8 mouse cellular contexts compared by ENCODE assay signal in genomic region chr2:101797901-101798250, GRCm38 (mm10).
A peak's percentile ranks its signal among the peaks of the same experiment; 100 is the strongest.
DNase-seq lines count a peak whose midpoint lies in the region; ATAC-seq and TF ChIP-seq lines count a peak whose summit lies in the region.

No protein-coding gene starts in this region.

- no peaks in the 10 kb centered on the region; the same call in 1 of the 2 replicates for H3K27me3 ChIP-seq in heart, postnatal 0 days (ENCODE audit: control insufficient read depth, insufficient read depth, low read length)
- peaks cover 42% of the 10 kb centered on the region for H3K27me3 ChIP-seq in hindbrain, embryonic 14.5 days (ENCODE audit: control insufficient read depth, insufficient read depth, low read length)
- 0 out of 2 replicates have a peak, but pooled peaks cover 8% of the 10 kb centered on the region for H3K27me3 ChIP-seq in liver, postnatal 0 days (ENCODE audit: insufficient read depth, low read length)

- peaks cover 10% of the 10 kb centered on the region for H3K4me1 ChIP-seq in heart, postnatal 0 days (ENCODE audit: control insufficient read depth, insufficient read depth)
- H3K4me1 ChIP-seq in bone marrow macrophage, adult 2 months (ENCODE audit: control insufficient read depth, insufficient read depth, low read length): peaks cover 6% of the 10 kb centered on the region
- H3K4me1 ChIP-seq in hindbrain, embryonic 14.5 days (replicated peaks; ENCODE audit: control insufficient read depth, insufficient read depth, low read length): 0 out of 2 replicates have a peak, but pooled peaks cover 4% of the 10 kb centered on the region
- H3K4me1 ChIP-seq in liver, postnatal 0 days (ENCODE audit: insufficient read depth): peaks cover 18% of the 10 kb centered on the region

- TF ChIP-seq EP300 in heart, postnatal 0 days (IDR thresholded peaks at IDR 0.05; ENCODE audit: low read depth): no peak
- no peak for TF ChIP-seq EP300 in liver, postnatal 0 days (IDR thresholded peaks at IDR 0.05; ENCODE audit: low read depth)

- H3K4me2 ChIP-seq in heart, postnatal 0 days (ENCODE audit: low read depth, low read length): peak overlapping the region; percentile 86
- H3K4me2 ChIP-seq in hindbrain, embryonic 14.5 days (replicated peaks): peak overlapping the region; percentile 64
- peak overlapping the region; percentile 89 for H3K4me2 ChIP-seq in liver, postnatal 0 days (ENCODE audit: low read depth, low read length)

- no peak for TF ChIP-seq CTCF in heart, postnatal 0 days (IDR thresholded peaks at IDR 0.05; ENCODE audit: low read depth)
- TF ChIP-seq CTCF in bone marrow macrophage, adult 2 months (IDR thresholded peaks at IDR 0.05; ENCODE audit: low read depth, low read length): no peak
- no peak for TF ChIP-seq CTCF in liver, postnatal 0 days (IDR thresholded peaks at IDR 0.05; ENCODE audit: low read depth)

- TF ChIP-seq POLR2A in bone marrow macrophage, adult 2 months (IDR thresholded peaks at IDR 0.05; ENCODE audit: borderline replicate concordance, low read depth, low read length): no peak

- peak overlapping the region; percentile 60 for H3K4me3 ChIP-seq in heart, postnatal 0 days (ENCODE audit: low read depth, low read length)
- peak overlapping the region; percentile 56 for H3K4me3 ChIP-seq in bone marrow macrophage, adult 2 months (ENCODE audit: insufficient read depth, low read length)
- H3K4me3 ChIP-seq in hindbrain, embryonic 14.5 days (replicated peaks; ENCODE audit: low read length): peak overlapping the region; percentile 39
- H3K4me3 ChIP-seq in liver, postnatal 0 days (ENCODE audit: low read depth, low read length): peak overlapping the region; percentile 57

- no peak for DNase-seq in heart, postnatal 0 days (ENCODE audit: low spot score)
- DNase-seq in heart, adult 8-10 months (ENCODE audit: low spot score): no peak
- DNase-seq in hindbrain, embryonic 14.5 days (ENCODE audit: low spot score): peak; percentile 52
- DNase-seq in liver, postnatal 0 days: no peak
- DNase-seq in adrenal gland, postnatal 4 days (ENCODE audit: low spot score in 2 of 2): no peak
- DNase-seq in adrenal gland, adult 8-10 months: no peak
- no peak for DNase-seq in thymus, postnatal 14 days

- ATAC-seq in heart, postnatal 0 days (ENCODE audit: insufficient read depth, low read depth): no peak
- no peak for ATAC-seq in hindbrain, embryonic 14.5 days (ENCODE audit: low FRiP score)
- ATAC-seq in liver, postnatal 0 days: no peak

- WGBS in heart, postnatal 0 days: 4% methylated on average over 19 of the region's 19 CpGs
- WGBS in hindbrain, embryonic 14.5 days: 1% methylated on average over 19 of the region's 19 CpGs
- 2% methylated on average over 19 of the region's 19 CpGs for WGBS in liver, postnatal 0 days (ENCODE audit: insufficient replicate concordance)

- H3K27ac ChIP-seq in heart, postnatal 0 days (ENCODE audit: low read depth): peak overlapping the region; percentile 58; the same call in 1 of the 2 replicates
- no peak overlapping the region for H3K27ac ChIP-seq in bone marrow macrophage, adult 2 months (ENCODE audit: insufficient read depth, low read depth, low read length)
- no peak overlapping the region for H3K27ac ChIP-seq in hindbrain, embryonic 14.5 days
- H3K27ac ChIP-seq in liver, postnatal 0 days (ENCODE audit: low read depth): 0 out of 2 replicates have a peak overlapping the region, but pooled peaks have one; percentile 5

- H3K9me3 ChIP-seq in heart, postnatal 0 days (replicated peaks; ENCODE audit: control insufficient read depth, low read length): no peaks in the 10 kb centered on the region
- no peaks in the 10 kb centered on the region for H3K9me3 ChIP-seq in hindbrain, embryonic 14.5 days (ENCODE audit: control insufficient read depth, low read length)
- no peaks in the 10 kb centered on the region for H3K9me3 ChIP-seq in liver, postnatal 0 days (ENCODE audit: low read length)

- peak overlapping the region; percentile 56 for H3K9ac ChIP-seq in heart, postnatal 0 days (replicated peaks; ENCODE audit: low read depth, low read length)
- peak overlapping the region; percentile 47; the same call in 1 of the 2 replicates for H3K9ac ChIP-seq in hindbrain, embryonic 14.5 days
- H3K9ac ChIP-seq in liver, postnatal 0 days (replicated peaks): peak overlapping the region; percentile 63

- no peaks in the 10 kb centered on the region for H3K36me3 ChIP-seq in heart, postnatal 0 days (replicated peaks; ENCODE audit: control insufficient read depth, insufficient read depth, low read length)
- no peaks in the 10 kb centered on the region for H3K36me3 ChIP-seq in hindbrain, embryonic 14.5 days (replicated peaks; ENCODE audit: control insufficient read depth, insufficient read depth)
- H3K36me3 ChIP-seq in liver, postnatal 0 days (replicated peaks; ENCODE audit: insufficient read depth, low read length): no peaks in the 10 kb centered on the region

Comparison
In these comparisons a context has a peak if more than half of its experiments do, and no peak if none do; other contexts are left out.
1. H3K27ac ChIP-seq: peak in heart, postnatal 0 days (single experiment) and liver, postnatal 0 days (single experiment); none in bone marrow macrophage, adult 2 months (single experiment) and hindbrain, embryonic 14.5 days (single experiment).
2. Peak in every context shown above with its lines, with median percentiles within 50 percentile points of each other: H3K4me2 ChIP-seq, H3K4me3 ChIP-seq and H3K9ac ChIP-seq.